Mouse (Mus musculus): ENCODE data around the gene Olfr917.

Olfr917 gene

GRCm38 (mm10) chr9:38665742-38666141, at the start of gene Olfr917:
Olfr917 (minus strand) TSS chr9:38665842.
- DNase-seq, result no peak

GRCm38 (mm10) chr9:38674501-38674900, 8.9 kb upstream of the Olfr917 start, which contains the start of gene Olfr918:
Olfr918 (minus strand) TSS chr9:38674601.
- no peak for DNase-seq

- no peak for DNase-seq
Measured at GRCm38 (mm10) chr9:38672887-38673286, 7.2 kb upstream of the Olfr917 start.

- DNase-seq, result no peak
Measured at GRCm38 (mm10) chr9:38659775-38660174, 5.9 kb downstream of the Olfr917 start, which contains the start of gene Olfr916. Olfr916 (minus strand) TSS chr9:38659875.

GRCm38 (mm10) chr9:38632406-38632805, 33.2 kb downstream of the Olfr917 start:
- no peak for DNase-seq

Data from kidney, adult 9 months (tissue).